Mouse (Mus musculus) liver, adult 2 months (tissue): ENCODE data around the gene Olfr339.
"Not testable (repeated sequence)": the region's sequence is repeated elsewhere in the genome, so short reads cannot be mapped to it uniquely, and the experiment has no call there.

Experiments
- CTCF ChIP-seq: fragments of 200-500 bp; IDR thresholded peaks from 2 replicates; pipeline ENCODE4 v1.5.1; 2011; ENCODE audit warnings: low read depth, low read length, control low read depth
- POLR2A ChIP-seq: fragments of 200-500 bp; IDR thresholded peaks from 2 replicates; pipeline ENCODE4 v1.6.1; 2011; ENCODE audit warnings: low read length, control low read depth; ENCODE audit not compliant: insufficient read depth; ENCODE audit errors: extremely low read depth

DNA sequence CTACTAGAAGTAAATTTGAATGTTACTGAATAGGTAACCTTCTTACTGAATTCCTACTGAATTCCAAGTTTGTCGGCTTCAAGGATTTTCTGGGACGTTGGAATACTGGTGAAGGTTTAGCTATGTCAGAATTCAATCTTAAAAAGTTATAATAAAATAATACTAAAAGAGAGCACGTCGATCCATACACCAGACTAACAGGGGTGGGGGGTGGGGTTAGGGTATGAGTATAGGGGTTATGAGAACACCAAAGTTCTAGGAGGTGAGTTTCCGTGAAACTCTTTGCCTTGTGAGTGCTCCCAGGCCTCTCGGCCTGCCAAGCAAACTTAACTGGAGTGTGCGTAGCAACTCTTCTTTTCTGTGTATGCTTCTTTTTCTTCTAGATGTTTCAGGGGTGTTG is 3.2 kb upstream of the Olfr339 start:
- TF ChIP-seq CTCF, POLR2A: not testable (repeated sequence)
